Mouse (Mus musculus) megakaryocyte, embryonic 14.5 days (primary cell): Measurements from ENCODE around the gene Cd70. TPM values are rescaled to one million over a fixed set of nuclear protein-coding genes. Genes with fewer than 3 reads are reported as not detected.
A peak's percentile ranks its signal among the peaks of the same experiment; 100 is the strongest.

Source experiments
- H3K27me3 ChIP-seq: replicated peaks from 2 replicates; pipeline ENCODE3; 2012; ENCODE audit warnings: inconsistent platforms
- H3K36me3 ChIP-seq: replicated peaks from 2 replicates; pipeline ENCODE3; 2012; ENCODE audit warnings: low read length, inconsistent platforms, mixed read lengths
- H3K4me1 ChIP-seq: 2 replicates; pipeline ENCODE4 v1.6.1; 2012; ENCODE audit warnings: inconsistent platforms
- H3K4me3 ChIP-seq: replicated peaks from 2 replicates; pipeline ENCODE3; 2012; ENCODE audit warnings: moderate library complexity, mild to moderate bottlenecking, inconsistent platforms
- H3K9me3 ChIP-seq: 2 replicates; pipeline ENCODE4 v1.6.1; 2012; ENCODE audit warnings: inconsistent platforms
- FLI1 ChIP-seq: IDR thresholded peaks from 2 replicates; pipeline ENCODE4 v1.6.1; 2012; ENCODE audit warnings: low read length, inconsistent platforms, mixed read lengths
- GATA1 ChIP-seq: IDR thresholded peaks from 3 replicates; pipeline ENCODE4 v1.6.1; 2012; ENCODE audit warnings: mixed read lengths, low read length, inconsistent platforms, borderline replicate concordance
- polyA plus RNA-seq: library from polyadenylated mRNA; stranded (reverse); fragments of >175 nt; gene quantifications from 2 replicates; pipeline ENCODE4 v1.2.3, GENCODE M21; 2012; ENCODE audit warnings: low replicate concordance; ENCODE audit not compliant: insufficient read depth

The Cd70 gene
- not detected in 2 replicates for polyA plus RNA-seq

DNA sequence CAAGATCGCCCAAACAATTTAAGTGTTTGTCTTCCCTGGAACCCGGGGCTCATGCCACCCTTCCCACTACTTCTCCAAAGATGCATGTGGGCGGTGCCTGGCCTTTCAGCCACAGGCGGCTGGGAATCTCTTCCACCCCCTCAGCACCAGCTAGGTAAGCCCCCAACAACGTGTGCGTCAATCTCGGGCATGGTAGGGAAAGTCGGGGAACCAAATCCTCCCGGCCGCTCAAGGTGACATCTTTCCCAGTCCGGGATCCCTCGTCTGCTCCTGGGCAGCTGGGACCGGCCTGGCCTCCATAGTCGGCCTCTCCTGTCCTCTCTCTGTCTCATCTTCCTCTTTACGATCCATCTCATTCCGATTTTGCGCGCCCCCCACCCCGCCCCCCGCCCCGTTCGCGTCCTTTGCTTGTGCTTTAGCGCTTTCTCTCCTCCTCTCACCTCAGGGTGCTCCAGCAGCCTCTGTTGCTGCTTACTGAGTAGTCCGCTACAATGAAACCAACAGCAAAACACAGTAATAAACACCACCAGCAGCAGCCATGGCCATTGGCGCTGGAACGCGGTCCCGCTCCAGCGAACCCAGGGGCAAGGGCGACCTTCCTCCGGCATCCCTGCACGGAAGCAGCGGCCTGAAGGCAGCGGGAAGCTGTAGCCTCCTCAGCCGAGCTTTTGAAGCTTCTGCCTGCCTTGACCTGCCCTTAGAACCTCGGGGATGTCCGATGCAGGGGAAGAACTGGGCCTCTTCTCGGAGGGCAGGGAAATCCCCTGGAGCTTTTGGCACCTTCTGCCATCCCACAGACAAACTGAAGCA lies at the start of gene Cd70:
Gene Cd70, minus strand, starts transcription at position 784 of the 810 bp plus-strand sequence.
- H3K9me3 ChIP-seq = peaks cover 34% of the 10 kb centered on the region

DNA sequence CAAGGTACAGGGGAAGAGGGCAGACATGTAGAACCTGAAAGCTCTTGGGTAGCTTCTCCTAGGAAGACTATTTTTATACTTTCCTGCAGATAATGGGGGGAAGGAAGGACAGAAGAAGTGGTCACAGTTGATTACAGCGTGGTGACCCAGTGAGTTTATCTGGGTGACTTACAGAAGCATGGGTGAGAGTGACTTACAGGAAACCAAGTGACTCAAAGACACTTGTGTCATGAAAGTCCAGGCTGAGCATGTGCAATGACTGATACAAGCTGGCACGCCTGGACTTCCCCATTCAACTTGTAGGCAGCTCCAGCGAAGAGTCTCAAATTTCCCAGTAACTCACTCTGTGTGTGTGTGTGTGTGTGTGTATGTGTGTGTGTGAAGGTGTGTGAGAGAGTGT lies 48.7 kb upstream of the Cd70 start:
- H3K27me3 ChIP-seq = no peaks in the 10 kb centered on the region
- H3K4me1 ChIP-seq = peaks cover 82% of the 10 kb centered on the region
- TF ChIP-seq FLI1 = no peak
- TF ChIP-seq GATA1 = peak; percentile 95; the same call in 1 of the 3 replicates
- H3K4me3 ChIP-seq = peak overlapping the region; percentile 73
- H3K36me3 ChIP-seq = peaks cover 10% of the 10 kb centered on the region
- H3K9me3 ChIP-seq = no peaks in the 10 kb centered on the region

More for the DNA sequence above, at the start of gene Cd70:
- Histone ChIP-seq H3K4me3 (peak within 1 kb of the TSS; percentile 87), H3K4me1 (peaks cover 28% of the 10 kb centered on the region), H3K36me3 (no peaks in the 10 kb centered on the region), H3K27me3 (peaks cover 70% of the 10 kb centered on the region)
- TF ChIP-seq GATA1 = no peak
- no peak for TF ChIP-seq FLI1

DNA sequence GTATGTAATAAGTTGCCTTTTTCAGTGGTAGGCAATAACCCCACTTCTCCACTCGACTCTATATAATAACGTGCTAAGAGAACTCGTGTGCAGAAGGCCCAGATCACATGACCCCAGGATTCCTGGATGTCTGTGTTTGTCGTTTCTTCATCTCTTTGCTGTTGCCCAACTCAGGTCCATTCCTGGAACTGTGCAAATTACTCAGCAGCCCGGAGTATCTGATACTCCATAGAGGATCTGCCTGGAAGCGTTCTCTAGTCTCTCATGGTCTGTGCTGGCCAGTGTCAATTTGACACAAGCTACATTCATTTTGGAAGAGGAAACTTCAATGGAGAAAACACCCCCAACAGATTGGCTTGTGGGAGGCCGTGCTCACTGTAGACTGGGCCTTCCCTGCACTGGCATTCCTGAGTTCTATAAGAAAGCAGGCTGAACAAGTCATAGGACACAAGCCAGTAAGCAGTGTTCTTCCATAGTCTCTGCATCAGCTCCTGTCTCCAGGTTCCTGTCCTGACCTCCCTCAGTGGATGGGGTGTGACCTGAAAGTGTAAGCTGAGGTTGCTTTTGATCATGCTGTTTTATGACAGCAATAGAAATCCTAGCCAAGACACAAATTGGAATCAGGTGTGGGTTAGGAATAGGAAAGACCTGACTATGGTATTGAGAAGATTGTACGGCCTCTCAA lies 45.9 kb upstream of the Cd70 start:
- H3K9me3 ChIP-seq = peaks cover 5% of the 10 kb centered on the region
- TF ChIP-seq GATA1 (no peak), FLI1 (no peak)
- peaks cover 25% of the 10 kb centered on the region for H3K36me3 ChIP-seq
- H3K27me3 ChIP-seq = no peaks in the 10 kb centered on the region
- H3K4me3 ChIP-seq = no peak overlapping the region
- peaks cover 88% of the 10 kb centered on the region for H3K4me1 ChIP-seq

DNA sequence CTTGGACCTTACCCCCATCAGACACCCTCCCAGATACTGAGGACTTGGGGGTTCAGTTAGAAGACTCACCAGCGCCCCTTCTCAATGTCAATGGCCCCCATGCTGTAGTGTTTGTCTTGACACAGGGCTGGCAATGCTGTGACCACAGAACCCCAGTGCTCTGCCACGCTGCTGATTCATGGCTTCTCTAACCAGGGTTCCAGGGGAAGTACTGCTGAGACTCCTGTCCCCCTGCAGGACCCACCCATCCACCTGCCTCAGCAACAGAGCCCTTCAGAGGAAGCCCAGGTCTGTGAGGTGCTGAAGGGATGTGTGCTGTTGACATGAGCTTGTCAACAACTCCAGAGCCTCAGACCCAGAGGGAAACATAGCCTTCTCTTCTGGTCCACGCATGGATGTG lies 45.2 kb upstream of the Cd70 start:
- Histone ChIP-seq H3K4me3 (peak overlapping the region; percentile 91), H3K9me3 (peaks cover 8% of the 10 kb centered on the region), H3K4me1 (peaks cover 95% of the 10 kb centered on the region), H3K36me3 (peaks cover 32% of the 10 kb centered on the region), H3K27me3 (no peaks in the 10 kb centered on the region)
- TF ChIP-seq GATA1 = no peak
- TF ChIP-seq FLI1 = no peak

GRCm38 (mm10) chr17:57194041-57194507 lies 44.5 kb upstream of the Cd70 start, which contains the start of gene Tnfsf14:
Tnfsf14 (minus strand) TSS chr17:57194177.
- peak within 1 kb of the TSS; percentile 91 for H3K4me3 ChIP-seq
- peaks cover 8% of the 10 kb centered on the region for H3K9me3 ChIP-seq
- peaks cover 96% of the 10 kb centered on the region for H3K4me1 ChIP-seq
- peaks cover 39% of the 10 kb centered on the region for H3K36me3 ChIP-seq
- TF ChIP-seq FLI1 = no peak
- no peaks in the 10 kb centered on the region for H3K27me3 ChIP-seq

- Histone ChIP-seq H3K9me3 (peaks cover 19% of the 10 kb centered on the region), H3K4me1 (peaks cover 85% of the 10 kb centered on the region), H3K27me3 (no peaks in the 10 kb centered on the region), H3K36me3 (peaks cover 71% of the 10 kb centered on the region), H3K4me3 (peak overlapping the region; percentile 82)
- TF ChIP-seq GATA1 = no peak
- no peak for TF ChIP-seq FLI1
Measured at GRCm38 (mm10) chr17:57188510-57189192, 39.1 kb upstream of the Cd70 start.

GRCm38 (mm10) chr17:57185641-57186040 lies 36.1 kb upstream of the Cd70 start:
- Histone ChIP-seq H3K36me3 (peaks cover 57% of the 10 kb centered on the region), H3K27me3 (no peaks in the 10 kb centered on the region), H3K4me1 (peaks cover 69% of the 10 kb centered on the region), H3K9me3 (peaks cover 25% of the 10 kb centered on the region), H3K4me3 (no peak overlapping the region)
- TF ChIP-seq FLI1 (no peak), GATA1 (no peak)

GRCm38 (mm10) chr17:57182871-57183270 lies 33.3 kb upstream of the Cd70 start:
- TF ChIP-seq FLI1 = no peak
- TF ChIP-seq GATA1 = no peak

DNA sequence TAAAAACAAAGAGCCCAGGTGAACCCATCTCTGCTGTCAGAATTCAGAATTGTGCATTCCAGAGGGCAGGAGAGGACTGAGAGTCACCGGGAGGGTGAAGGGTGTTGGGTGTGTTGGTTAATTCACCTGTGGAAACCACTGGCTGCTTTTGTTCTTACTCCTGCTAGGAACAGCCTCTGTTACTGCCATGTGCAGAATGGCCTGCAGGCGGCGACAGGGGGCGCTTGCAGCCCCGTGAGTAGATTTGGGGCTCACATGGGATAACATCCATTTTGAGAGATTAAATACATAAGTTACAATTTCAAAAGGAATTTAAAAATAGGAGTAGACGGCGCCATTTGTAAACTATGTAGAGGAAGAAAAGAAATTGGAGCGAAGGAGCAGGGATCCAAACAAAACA lies 30.8 kb upstream of the Cd70 start:
- peaks cover 10% of the 10 kb centered on the region for H3K36me3 ChIP-seq
- no peak for TF ChIP-seq FLI1
- TF ChIP-seq GATA1 = no peak
- no peak overlapping the region for H3K4me3 ChIP-seq
- peaks cover 11% of the 10 kb centered on the region for H3K9me3 ChIP-seq
- peaks cover 4% of the 10 kb centered on the region for H3K27me3 ChIP-seq
- peaks cover 27% of the 10 kb centered on the region for H3K4me1 ChIP-seq

More at GRCm38 (mm10) chr17:57182871-57183270, 33.3 kb upstream of the Cd70 start:
- Histone ChIP-seq H3K27me3 (no peaks in the 10 kb centered on the region), H3K4me1 (peaks cover 43% of the 10 kb centered on the region), H3K4me3 (no peak overlapping the region), H3K9me3 (peaks cover 20% of the 10 kb centered on the region), H3K36me3 (peaks cover 29% of the 10 kb centered on the region)
